Mouse (Mus musculus): ENCODE data around the gene Gm12790. TPM values are rescaled to one million over a fixed set of nuclear protein-coding genes. Genes with fewer than 3 reads are reported as not detected.

The Gm12790 gene
- not detected in 2 replicates for polyA plus RNA-seq (2012; rRNA removed)

DNA sequence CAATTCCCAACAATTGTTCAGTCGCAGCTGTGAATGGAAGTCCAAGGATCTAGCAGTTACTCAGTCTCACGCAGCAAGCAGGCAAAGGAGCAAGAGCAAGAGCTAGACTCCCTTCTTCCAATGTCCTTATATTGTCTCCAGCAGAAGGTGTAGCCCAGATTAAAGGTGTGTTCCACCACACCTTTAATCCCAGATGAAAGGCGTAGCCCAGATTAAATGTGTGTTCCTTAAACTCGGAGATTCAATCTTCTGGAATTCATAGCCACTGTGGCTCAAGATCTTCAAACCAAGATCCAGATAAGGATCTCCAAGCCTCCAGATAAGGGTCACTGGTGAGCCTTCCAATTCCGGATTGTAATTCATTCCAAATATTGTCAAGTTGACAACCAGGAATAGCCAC lies at the start of gene Gm12790:
Gm12790 (minus strand) TSS at position 101 of the 400 bp plus-strand sequence.

GRCm38 (mm10) chr4:101986326-101986725 lies 5.5 kb upstream of the Gm12790 start, which contains the start of gene Gm12789:
Gene Gm12789, plus strand, starts transcription at chr4:101986626.

DNA sequence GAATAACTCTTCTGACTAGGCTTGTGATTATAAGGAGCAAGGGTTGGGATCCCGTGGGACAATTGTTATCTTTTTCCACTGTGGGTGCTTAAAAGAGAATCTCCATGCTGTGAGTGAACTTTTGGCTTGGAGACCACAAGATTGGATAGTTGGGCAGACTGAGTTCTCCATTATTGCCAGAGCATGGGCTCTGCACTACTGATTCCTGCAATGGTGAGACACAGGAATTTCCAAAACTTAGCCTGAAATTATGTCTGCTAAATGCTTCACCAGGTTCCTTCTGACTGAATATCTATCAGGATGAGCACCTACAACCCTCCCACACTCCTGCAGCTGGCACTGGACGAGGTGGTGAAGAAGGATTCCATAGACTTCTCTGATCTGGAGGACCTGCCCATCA lies 40.7 kb downstream of the Gm12790 start, which contains the start of gene Gm12794:
Gm12794 (plus strand) TSS at position 301 of the 400 bp plus-strand sequence.

Other genes with a start within 250 kb of the Gm12790 start
- not detected in 2 replicates for gene B020004J07Rik, start 137.0 kb downstream of the Gm12790 start, polyA plus RNA-seq (2012; rRNA removed)
- gene C130073F10Rik, start 87.3 kb downstream of the Gm12790 start, polyA plus RNA-seq (2012; rRNA removed), result not detected in 2 replicates
- gene Gm12800, start 71.9 kb downstream of the Gm12790 start, polyA plus RNA-seq (2012; rRNA removed), result not detected in 2 replicates
- not detected in 2 replicates for gene Gm12794, start 40.6 kb downstream of the Gm12790 start, polyA plus RNA-seq (2012; rRNA removed)
- gene Gm12789, start 5.6 kb upstream of the Gm12790 start, polyA plus RNA-seq (2012; rRNA removed), result not detected in 2 replicates
- 3.9 and 4.8 TPM in 2 replicates for gene Pde4b, start 106.5 kb upstream of the Gm12790 start, polyA plus RNA-seq (2012; rRNA removed)